Mouse (Mus musculus): ENCODE measurements around the gene H1foo. TPM values are rescaled to one million over a fixed set of nuclear protein-coding genes. Genes with fewer than 3 reads are reported as not detected.

Gene H1foo
- total RNA-seq, 2 experiments from 2014 or later, result not detected

- no peak for DNase-seq
- intact Hi-C loops (cut with DNase I), result no loop called here
These were observed 33.1 kb downstream of the H1foo start for GRCm38 (mm10) chr6:115977810-115978209.

DNA sequence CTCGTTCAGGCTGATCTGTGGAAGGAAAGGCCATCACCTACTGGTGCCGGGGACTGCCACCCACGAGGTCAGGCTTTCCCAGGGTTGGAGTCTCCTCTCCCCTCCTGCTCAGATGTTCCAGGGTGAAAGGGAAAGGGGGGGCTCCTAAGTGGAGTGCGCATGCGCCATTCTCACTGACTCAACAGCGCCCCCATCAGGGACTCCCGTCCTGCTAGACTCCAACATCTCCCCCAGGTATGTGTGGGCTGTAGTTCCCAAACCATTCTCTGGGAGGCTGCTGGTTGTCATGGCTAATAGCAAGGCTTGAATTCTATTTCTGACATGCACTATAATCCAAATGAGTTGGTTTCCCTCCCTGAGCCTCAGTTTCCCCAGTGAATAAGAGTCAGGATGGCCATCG lies 33.9 kb downstream of the H1foo start:
- intact Hi-C loops (cut with DNase I), result no loop called here
- no peak for DNase-seq

DNA sequence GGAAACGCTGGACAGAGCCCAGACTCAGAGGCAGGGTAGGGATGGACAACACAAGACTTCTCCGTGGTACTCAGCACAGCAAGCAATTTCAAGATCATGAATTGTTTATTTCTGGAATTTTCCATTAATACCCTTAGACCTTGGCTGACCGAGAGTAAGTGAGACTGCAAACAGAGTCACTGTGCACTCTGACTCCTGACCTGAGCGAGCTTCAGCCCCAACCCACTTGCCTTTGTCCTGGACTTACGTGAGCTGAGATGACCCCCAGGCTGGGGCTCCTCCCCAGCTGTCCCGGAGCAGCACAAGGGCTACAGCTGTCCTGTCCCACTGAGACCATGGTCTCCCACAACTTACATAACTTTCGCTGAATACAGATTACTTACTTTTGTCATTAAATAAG lies 38.2 kb downstream of the H1foo start:
- intact Hi-C loops (cut with DNase I), result no loop called here
- no peak for DNase-seq

GRCm38 (mm10) chr6:115983306-115984038 lies 38.7 kb downstream of the H1foo start:
- no peak for DNase-seq
- intact Hi-C loops (cut with DNase I), result no loop called here

DNA sequence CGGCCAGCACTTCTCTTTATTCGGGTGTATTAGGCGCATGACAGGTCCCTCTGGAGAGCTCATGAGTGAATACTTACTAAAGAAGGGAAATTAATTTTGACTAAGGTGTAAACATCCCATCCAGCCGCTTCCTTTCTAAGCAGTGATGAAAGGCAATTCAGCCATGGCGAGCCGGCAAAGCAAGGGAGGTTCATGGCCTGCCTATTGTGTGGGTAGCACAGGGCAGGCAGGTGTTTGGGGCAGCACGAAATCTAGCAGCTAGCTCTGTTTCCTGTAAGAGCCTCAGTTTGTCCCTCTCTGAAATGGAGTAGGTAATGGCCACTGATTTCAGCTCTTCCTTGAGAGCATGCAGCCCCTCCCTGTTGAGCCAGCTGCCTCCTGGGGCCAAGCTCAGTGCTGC lies 39.8 kb downstream of the H1foo start:
- DNase-seq, result no peak
- intact Hi-C loops (cut with DNase I), result no loop called here

DNA sequence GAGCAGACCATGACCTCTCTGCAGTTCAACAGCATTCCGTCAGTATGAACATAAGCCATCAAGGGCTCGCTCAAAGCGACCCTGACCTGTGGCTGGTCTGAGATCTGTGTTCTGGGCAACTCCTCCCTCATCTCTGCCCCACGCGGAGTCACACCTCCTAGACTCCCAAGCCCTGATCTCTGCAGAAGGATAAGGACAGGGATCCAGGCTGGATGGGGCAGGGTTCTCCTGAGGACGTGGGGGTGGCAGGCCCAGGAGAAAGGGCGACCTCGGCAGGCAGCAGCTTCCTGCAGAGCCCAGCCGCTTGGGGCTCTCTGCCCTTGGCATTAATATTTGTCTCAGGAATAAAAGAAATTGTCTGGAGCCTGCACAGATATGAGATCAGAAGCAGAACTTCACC lies 40.9 kb downstream of the H1foo start:
- intact Hi-C loops (cut with DNase I), result no loop called here

DNA sequence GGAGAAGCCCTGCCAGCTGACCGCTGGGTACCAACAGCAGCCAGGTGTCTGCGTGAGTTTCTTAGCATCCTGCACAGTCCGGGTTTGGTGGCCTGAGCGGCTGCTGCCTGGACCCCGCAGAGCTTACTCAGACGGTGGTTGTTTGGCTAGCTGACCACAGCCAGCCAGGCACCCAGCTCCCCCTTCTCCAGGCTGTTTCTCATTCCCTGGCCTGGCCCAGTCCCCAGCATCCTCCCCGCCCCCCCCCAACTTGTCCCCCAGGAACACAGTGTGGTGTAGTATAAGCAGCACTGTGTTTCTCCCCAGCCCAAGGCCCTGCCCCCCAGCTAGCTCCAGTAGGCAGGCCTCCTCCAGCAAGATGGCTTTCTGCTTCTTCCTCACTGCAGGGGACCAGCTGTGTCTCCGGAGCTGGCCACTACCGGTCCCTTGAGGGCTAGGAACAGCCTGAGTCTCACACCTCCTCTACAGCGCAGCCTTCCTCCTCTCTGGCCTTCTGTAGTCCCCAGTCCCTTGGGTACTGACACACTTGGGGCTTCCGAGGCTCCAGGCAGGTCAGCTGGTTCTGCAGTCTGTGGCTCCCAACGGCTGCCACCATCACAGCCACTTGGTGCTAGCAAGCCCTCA lies 41.8 kb downstream of the H1foo start:
- DNase-seq, result no peak
- intact Hi-C loops (cut with DNase I), result no loop called here

More for the DNA sequence above, 40.9 kb downstream of the H1foo start:
- no peak for DNase-seq

DNA sequence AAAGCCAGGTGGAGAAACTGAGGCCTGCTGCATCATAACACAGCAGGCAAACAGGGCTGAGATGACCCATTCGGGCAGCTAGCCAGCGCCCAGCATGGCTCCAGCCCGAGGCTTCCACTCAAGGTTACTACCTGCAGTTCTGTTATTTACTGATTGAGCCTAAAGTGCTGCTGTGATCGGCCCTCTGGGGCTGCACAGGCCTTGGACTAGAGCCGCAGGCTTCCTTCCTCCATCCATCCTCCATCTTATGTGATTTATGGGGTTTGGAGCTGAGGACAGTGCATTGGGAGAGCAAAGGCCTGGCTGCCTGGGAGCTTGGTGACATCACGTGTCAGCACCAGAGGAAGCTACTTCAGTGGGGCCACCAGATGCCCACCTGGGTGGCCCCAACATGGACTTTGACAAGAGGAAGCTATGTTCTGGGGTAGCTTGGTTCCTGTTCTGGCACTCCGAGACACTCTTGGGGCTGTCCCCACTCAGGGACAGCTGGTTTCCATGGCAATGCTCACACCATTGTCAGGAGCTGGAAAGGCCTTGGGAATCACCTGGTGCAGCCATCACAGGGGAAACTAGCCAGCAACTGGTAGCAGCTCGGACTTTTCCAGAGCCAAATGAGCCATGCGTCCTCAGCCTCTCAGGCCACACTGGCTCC lies 42.5 kb downstream of the H1foo start:
- no peak for DNase-seq
- intact Hi-C loops (cut with DNase I), result no loop called here

- intact Hi-C loops (cut with DNase I), result no loop called here
- DNase-seq, result no peak
These were observed 44.3 kb downstream of the H1foo start for GRCm38 (mm10) chr6:115989032-115989431.

GRCm38 (mm10) chr6:115989607-115990006 lies 44.9 kb downstream of the H1foo start:
- intact Hi-C loops (cut with DNase I), result loop anchor here (5.0 kb wide), 1 partner anchor 137 kb away; the partner anchor contains the start of genes Ift122 and Mbd4

DNA sequence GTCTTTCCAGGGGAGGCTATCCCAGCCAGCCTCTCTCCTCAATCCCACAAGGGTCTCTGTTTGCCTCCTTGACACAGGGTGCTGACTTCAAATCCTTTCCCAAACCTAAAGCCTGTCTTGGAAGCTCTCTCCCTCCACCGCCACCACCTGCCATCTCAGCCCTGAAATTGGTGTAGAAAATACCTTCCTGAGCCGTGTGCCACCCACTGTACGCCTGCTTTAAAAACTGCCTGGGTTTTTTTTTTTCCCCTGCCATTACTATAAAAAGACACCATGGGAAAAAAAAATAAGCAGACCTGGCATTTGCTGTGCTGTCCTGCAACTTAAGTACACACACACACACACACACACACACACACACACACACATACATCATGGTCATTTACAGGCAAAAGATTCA lies 45.3 kb downstream of the H1foo start:
- DNase-seq, result no peak
- intact Hi-C loops (cut with DNase I), result loop anchor here (5.0 kb wide), 1 partner anchor 138 kb away; the partner anchor contains the start of genes Ift122 and Mbd4

More at GRCm38 (mm10) chr6:115989607-115990006, 44.9 kb downstream of the H1foo start:
- DNase-seq, result no peak

- intact Hi-C loops (cut with DNase I), result loop anchor here (5.0 kb wide), 1 partner anchor 138 kb away; the partner anchor contains the start of genes Ift122 and Mbd4
- no peak for DNase-seq
These were observed 45.7 kb downstream of the H1foo start for GRCm38 (mm10) chr6:115990479-115990878.

DNA sequence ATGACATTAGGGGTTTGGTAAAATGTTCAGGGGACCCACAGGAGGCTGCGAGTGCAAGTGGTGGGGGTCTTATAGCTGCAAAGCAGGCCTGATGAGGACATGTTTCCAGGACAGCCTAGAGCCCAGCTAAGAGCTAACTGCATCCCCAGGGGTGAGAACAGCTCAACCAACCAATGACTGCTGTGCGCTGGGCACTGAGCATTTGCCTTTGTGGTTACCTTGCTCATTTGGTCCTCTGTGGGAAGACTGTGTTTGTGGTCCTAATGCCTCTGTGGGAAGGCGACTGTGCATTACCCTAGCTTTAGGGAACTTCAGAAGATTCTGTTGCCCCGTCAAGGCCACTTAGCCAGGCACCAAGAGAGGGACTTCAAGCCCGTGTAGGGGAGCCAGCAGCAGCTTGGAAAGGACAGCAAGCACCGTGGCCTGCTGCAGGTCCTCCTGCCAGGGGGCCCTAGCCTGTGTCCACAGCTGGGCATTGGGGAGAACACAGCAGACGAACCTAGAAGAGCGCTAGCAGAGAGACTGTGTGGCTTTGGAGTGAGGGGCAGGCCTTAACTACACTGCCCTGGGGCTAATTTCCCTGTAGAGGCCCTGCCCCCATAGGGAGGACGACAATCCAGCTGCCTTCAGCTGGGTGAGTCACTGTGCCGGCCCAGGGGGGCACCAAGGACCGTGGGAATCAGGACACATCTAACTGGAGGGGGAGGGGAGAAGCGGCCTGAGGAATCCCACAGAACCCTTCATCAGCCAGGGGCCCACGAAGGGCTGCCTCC lies 46.6 kb downstream of the H1foo start:
- intact Hi-C loops (cut with DNase I), result loop anchor here (5.0 kb wide), 1 partner anchor 139 kb away; the partner anchor contains the start of genes Ift122 and Mbd4
- peak in 1 of 2 experiments; percentile 52 for DNase-seq

GRCm38 (mm10) chr6:115991881-115992620 lies 47.3 kb downstream of the H1foo start:
- DNase-seq, result no peak
- intact Hi-C loops (cut with DNase I), result loop anchor here (2.0 to 5.0 kb wide), 2 partner anchors 29 to 140 kb away; partner anchors contain the start of genes Ift122 and Mbd4

GRCm38 (mm10) chr6:115992981-115993380 lies 48.2 kb downstream of the H1foo start:
- intact Hi-C loops (cut with DNase I), result loop anchor here (2.0 to 5.0 kb wide), 2 partner anchors 30 to 141 kb away; partner anchors contain the start of genes Ift122 and Mbd4
- DNase-seq, result no peak

DNA sequence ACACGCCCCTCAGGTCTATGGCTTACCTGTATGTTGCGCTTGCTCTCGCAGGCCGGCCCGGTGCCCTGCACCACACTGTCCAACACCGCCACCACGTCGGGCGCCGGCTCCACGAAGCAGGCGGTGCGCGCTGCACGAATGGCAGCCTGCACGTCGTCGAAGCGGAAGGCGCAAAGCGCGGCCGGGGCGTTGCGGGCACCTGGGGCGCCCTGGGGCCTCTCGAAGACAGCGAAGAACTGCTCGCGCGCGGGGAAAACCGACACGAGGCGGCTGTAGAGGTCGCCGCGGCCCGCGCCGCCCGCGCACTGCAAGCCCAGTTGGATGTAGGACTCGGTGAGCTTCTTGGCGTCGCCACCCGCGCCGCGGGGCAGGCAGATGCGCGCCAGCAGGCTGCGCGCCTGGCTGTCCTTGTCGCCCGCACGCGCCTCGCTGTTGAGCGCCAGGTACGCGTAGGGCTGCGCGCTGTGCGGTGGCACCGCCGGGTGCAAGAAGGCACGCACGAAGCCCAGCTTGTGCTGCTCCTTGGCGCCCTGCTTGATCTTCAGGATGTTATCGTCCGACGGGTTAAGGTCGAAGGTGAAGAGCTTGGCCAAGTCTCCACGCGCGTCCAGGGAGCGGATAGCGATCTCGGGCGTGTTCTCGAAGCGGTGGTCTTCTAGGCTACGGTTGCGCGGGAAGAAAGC lies 48.9 kb downstream of the H1foo start:
- peak in 1 of 2 experiments; percentile 58 for DNase-seq
- intact Hi-C loops (cut with DNase I), result loop anchor here (2.0 to 5.0 kb wide), 2 partner anchors 31 to 141 kb away; partner anchors contain the start of genes Ift122 and Mbd4

- intact Hi-C loops (cut with DNase I), result loop anchor here (5.0 kb wide), 1 partner anchor 142 kb away; the partner anchor contains the start of genes Ift122 and Mbd4
- peak in 1 of 2 experiments; percentile 57 for DNase-seq
These were observed 49.6 kb downstream of the H1foo start for GRCm38 (mm10) chr6:115994146-115994876.
